Mouse (Mus musculus): Measurements from ENCODE around the gene Slc38a7. TPM values are rescaled to one million over a fixed set of nuclear protein-coding genes. Genes with fewer than 3 reads are reported as not detected.
"Not testable (repeated sequence)": the region's sequence is repeated elsewhere in the genome, so short reads cannot be mapped to it uniquely, and the experiment has no call there.

Gene Slc38a7
- polyA plus RNA-seq, 1 experiment from 2014 or later = 22.7 TPM

- 73% methylated on average over 1 of the region's 1 CpGs for WGBS
These were observed 51.8 kb downstream of the Slc38a7 start for GRCm38 (mm10) chr8:95801476-95802064.

GRCm38 (mm10) chr8:95800353-95800752, 53.0 kb downstream of the Slc38a7 start:
- Histone ChIP-seq H3K36me3 (peaks cover 5% of the 10 kb centered on the region), H3K9me3 (no peaks in the 10 kb centered on the region), H3K4me1 (replicated peaks) (peaks cover 24% of the 10 kb centered on the region), H3K4me3 (replicated peaks) (no peak overlapping the region), H3K9ac (replicated peaks) (no peak overlapping the region), H3K4me2 (replicated peaks) (no peak overlapping the region), H3K27ac (no peak overlapping the region), H3K27me3 (no peaks in the 10 kb centered on the region)
- ATAC-seq = no peak
- WGBS = 91% methylated on average over 3 of the region's 3 CpGs

More at GRCm38 (mm10) chr8:95801476-95802064, 51.8 kb downstream of the Slc38a7 start:
- H3K27ac ChIP-seq = no peak overlapping the region
- ATAC-seq = no peak
- no peak overlapping the region for H3K4me2 ChIP-seq (replicated peaks)
- no peaks in the 10 kb centered on the region for H3K27me3 ChIP-seq
- H3K36me3 ChIP-seq = no peaks in the 10 kb centered on the region; the same call in 1 of the 2 replicates
- no peaks in the 10 kb centered on the region for H3K9me3 ChIP-seq
- H3K4me1 ChIP-seq (replicated peaks) = peaks cover 34% of the 10 kb centered on the region
- no peak overlapping the region for H3K4me3 ChIP-seq (replicated peaks)
- no peak overlapping the region for H3K9ac ChIP-seq (replicated peaks)

GRCm38 (mm10) chr8:95799891-95800290, 53.4 kb downstream of the Slc38a7 start:
- H3K27ac ChIP-seq = no peak overlapping the region
- no peak overlapping the region for H3K9ac ChIP-seq (replicated peaks)
- H3K4me2 ChIP-seq (replicated peaks) = no peak overlapping the region
- WGBS = 95% methylated on average over 1 of the region's 1 CpGs
- peaks cover 5% of the 10 kb centered on the region for H3K36me3 ChIP-seq
- no peak for ATAC-seq
- no peaks in the 10 kb centered on the region for H3K27me3 ChIP-seq
- no peaks in the 10 kb centered on the region for H3K9me3 ChIP-seq
- H3K4me3 ChIP-seq (replicated peaks) = no peak overlapping the region
- H3K4me1 ChIP-seq (replicated peaks) = peaks cover 19% of the 10 kb centered on the region

GRCm38 (mm10) chr8:95799117-95799516, 54.2 kb downstream of the Slc38a7 start:
- Histone ChIP-seq H3K4me1 (replicated peaks) (peaks cover 13% of the 10 kb centered on the region), H3K27me3 (no peaks in the 10 kb centered on the region), H3K36me3 (peaks cover 5% of the 10 kb centered on the region), H3K9ac (replicated peaks) (no peak overlapping the region), H3K4me3 (replicated peaks) (no peak overlapping the region), H3K27ac (no peak overlapping the region), H3K9me3 (no peaks in the 10 kb centered on the region), H3K4me2 (replicated peaks) (no peak overlapping the region)
- ATAC-seq = no peak
- WGBS = 98% methylated on average over 6 of the region's 6 CpGs

GRCm38 (mm10) chr8:95795333-95796061, 57.8 kb downstream of the Slc38a7 start:
- not testable (repeated sequence) for H3K9ac ChIP-seq (replicated peaks); H3K4me2 ChIP-seq (replicated peaks); H3K4me3 ChIP-seq (replicated peaks); H3K4me1 ChIP-seq (replicated peaks); H3K27ac ChIP-seq; H3K27me3 ChIP-seq; H3K36me3 ChIP-seq; ATAC-seq; H3K9me3 ChIP-seq
- whole genome bisulfite sequencing = 96% methylated on average over 5 of the region's 5 CpGs

Other genes starting within 250 kb of the Slc38a7 start
- 10.6 and 12.9 TPM in 2 replicates for gene Gins3, start 220.1 kb downstream of the Slc38a7 start, polyA plus RNA-seq (2015; fragmentation: Nextera tagmentation; extraction: Ambion mirVana)
- gene Ndrg4, start 176.6 kb downstream of the Slc38a7 start, polyA plus RNA-seq (2015; fragmentation: Nextera tagmentation; extraction: Ambion mirVana) = 159 and 168 TPM in 2 replicates
- gene Setd6, start 137.7 kb downstream of the Slc38a7 start, polyA plus RNA-seq (2015; fragmentation: Nextera tagmentation; extraction: Ambion mirVana) = 22.1 and 23.6 TPM in 2 replicates
- 52.1 and 52.7 TPM in 2 replicates for gene Cnot1, start 46.1 kb downstream of the Slc38a7 start, polyA plus RNA-seq (2015; fragmentation: Nextera tagmentation; extraction: Ambion mirVana)
- gene Sap18b, start 28.2 kb downstream of the Slc38a7 start, polyA plus RNA-seq (2015; fragmentation: Nextera tagmentation; extraction: Ambion mirVana) = 252 and 266 TPM in 2 replicates
- 165 and 176 TPM in 2 replicates for gene Got2, start 35.0 kb upstream of the Slc38a7 start, polyA plus RNA-seq (2015; fragmentation: Nextera tagmentation; extraction: Ambion mirVana)